Mouse (Mus musculus) small intestine, adult 2 months (tissue): ENCODE results near the gene Sf3b6.

Source experiments
- CTCF ChIP-seq: fragments of 200-500 bp; IDR thresholded peaks from 2 replicates; pipeline ENCODE4 v1.5.1; 2012; ENCODE audit warnings: low read depth, mild to moderate bottlenecking, control low read depth, inconsistent platforms, low read length, moderate library complexity, mixed read lengths; ENCODE audit not compliant: insufficient replicate concordance, insufficient read length; ENCODE audit errors: extremely low read depth
- POLR2A ChIP-seq: fragments of 200-500 bp; IDR thresholded peaks from 2 replicates; pipeline ENCODE4 v1.6.1; 2012; ENCODE audit warnings: low read depth, mild to moderate bottlenecking, control low read depth, inconsistent platforms, low read length, moderate library complexity

DNA sequence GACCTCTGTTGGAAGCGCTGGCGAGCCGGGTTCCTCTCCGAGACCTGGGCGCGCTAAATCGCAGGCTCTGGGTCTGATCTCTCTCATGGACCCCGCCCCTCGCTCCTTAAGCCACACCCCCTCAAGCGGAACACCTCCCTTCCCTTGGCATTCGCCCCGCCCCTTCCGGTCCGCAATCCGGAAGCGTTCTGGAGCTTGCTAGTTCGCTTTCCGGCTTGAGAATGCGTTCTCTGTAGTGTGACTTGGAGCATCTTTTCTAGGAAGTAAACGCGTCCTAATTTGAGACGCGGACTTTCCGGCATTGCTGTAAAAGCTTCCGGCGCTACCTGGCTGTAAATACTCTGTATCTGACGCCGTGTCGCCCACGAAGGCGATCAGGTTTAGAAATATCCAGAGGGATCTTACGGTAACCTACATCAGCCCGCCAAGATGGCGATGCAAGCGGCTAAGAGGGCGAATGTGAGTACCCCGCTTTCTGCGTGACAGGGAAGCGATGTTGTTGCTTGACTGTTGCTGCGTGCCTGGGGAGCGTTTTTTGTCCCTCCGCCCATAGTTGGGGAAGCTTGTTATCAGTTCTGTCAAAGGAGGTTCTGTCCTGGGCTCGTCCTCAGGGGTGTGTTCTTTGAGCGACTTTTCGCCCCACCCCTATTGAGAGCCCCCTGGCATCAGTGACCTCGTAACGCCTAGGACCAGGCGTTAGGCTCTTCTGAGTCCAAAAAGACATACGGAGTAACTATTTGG is at the start of gene Sf3b6:
- no peak for TF ChIP-seq CTCF
- peak; percentile 85 for TF ChIP-seq POLR2A
